Mouse (Mus musculus): Measurements from ENCODE around the gene Npas3. TPM values are rescaled to one million over a fixed set of nuclear protein-coding genes. Genes with fewer than 3 reads are reported as not detected.
A peak's percentile ranks its signal among the peaks of the same experiment; 100 is the strongest.

Gene Npas3
- total and polyA plus RNA-seq, 2 experiments from 2014 or later: 16.6 to 28.3 TPM

GRCm38 (mm10) chr12:53677091-53677630 is 428.7 kb downstream of the Npas3 start:
- no peak for DNase-seq
- Histone ChIP-seq H3K27me3 (ENCODE audit: insufficient read depth, low read length) (no peaks in the 10 kb centered on the region), H3K4me2 (ENCODE audit: low read depth) (no peak overlapping the region), H3K4me1 (ENCODE audit: insufficient read depth) (no peaks in the 10 kb centered on the region), H3K27ac (ENCODE audit: low read depth, low read length) (no peak overlapping the region), H3K4me3 (ENCODE audit: low read depth, low read length) (no peak overlapping the region), H3K9ac (no peak overlapping the region), H3K9me3 (ENCODE audit: low read length) (no peaks in the 10 kb centered on the region), H3K36me3 (ENCODE audit: insufficient read depth) (no peaks in the 10 kb centered on the region)
- WGBS: 56% methylated on average over 3 of the region's 3 CpGs
- TF ChIP-seq CTCF (IDR thresholded peaks at IDR 0.05; ENCODE audit: low read depth): no peak
- ATAC-seq: no peak

GRCm38 (mm10) chr12:53678166-53678565 is 429.7 kb downstream of the Npas3 start:
- H3K36me3 ChIP-seq (ENCODE audit: insufficient read depth): no peaks in the 10 kb centered on the region
- no peaks in the 10 kb centered on the region for H3K9me3 ChIP-seq (ENCODE audit: low read length)
- no peak for TF ChIP-seq CTCF (IDR thresholded peaks at IDR 0.05; ENCODE audit: low read depth)
- H3K4me3 ChIP-seq (ENCODE audit: low read depth, low read length): no peak overlapping the region
- H3K4me2 ChIP-seq (ENCODE audit: low read depth): no peak overlapping the region
- WGBS: 24% methylated on average over 3 of the region's 3 CpGs
- no peaks in the 10 kb centered on the region for H3K4me1 ChIP-seq (ENCODE audit: insufficient read depth)
- no peak for DNase-seq
- no peak for ATAC-seq
- H3K27me3 ChIP-seq (ENCODE audit: insufficient read depth, low read length): no peaks in the 10 kb centered on the region
- H3K9ac ChIP-seq: no peak overlapping the region
- H3K27ac ChIP-seq (ENCODE audit: low read depth, low read length): no peak overlapping the region

- Histone ChIP-seq H3K4me2 (ENCODE audit: low read depth) (no peak overlapping the region), H3K36me3 (ENCODE audit: insufficient read depth) (no peaks in the 10 kb centered on the region), H3K4me1 (ENCODE audit: insufficient read depth) (no peaks in the 10 kb centered on the region), H3K4me3 (ENCODE audit: low read depth, low read length) (no peak overlapping the region), H3K27ac (ENCODE audit: low read depth, low read length) (no peak overlapping the region), H3K9me3 (ENCODE audit: low read length) (no peaks in the 10 kb centered on the region), H3K27me3 (ENCODE audit: insufficient read depth, low read length) (no peaks in the 10 kb centered on the region), H3K9ac (no peak overlapping the region)
- 94% methylated on average over 4 of the region's 4 CpGs for WGBS
- no peak for ATAC-seq
- no peak for DNase-seq
- no peak for TF ChIP-seq CTCF (IDR thresholded peaks at IDR 0.05; ENCODE audit: low read depth)
Observed at GRCm38 (mm10) chr12:53679161-53679560, 430.7 kb downstream of the Npas3 start.

GRCm38 (mm10) chr12:53680501-53680900 is 432.0 kb downstream of the Npas3 start:
- no peak for ATAC-seq
- no peak overlapping the region for H3K4me3 ChIP-seq (ENCODE audit: low read depth, low read length)
- H3K4me2 ChIP-seq (ENCODE audit: low read depth): no peak overlapping the region
- H3K36me3 ChIP-seq (ENCODE audit: insufficient read depth): no peaks in the 10 kb centered on the region
- no peak overlapping the region for H3K27ac ChIP-seq (ENCODE audit: low read depth, low read length)
- no peaks in the 10 kb centered on the region for H3K27me3 ChIP-seq (ENCODE audit: insufficient read depth, low read length)
- H3K4me1 ChIP-seq (ENCODE audit: insufficient read depth): no peaks in the 10 kb centered on the region
- WGBS: 47% methylated on average over 3 of the region's 3 CpGs
- TF ChIP-seq CTCF (IDR thresholded peaks at IDR 0.05; ENCODE audit: low read depth): no peak
- no peak overlapping the region for H3K9ac ChIP-seq
- no peak for DNase-seq
- H3K9me3 ChIP-seq (ENCODE audit: low read length): no peaks in the 10 kb centered on the region

- peak; percentile 28 for TF ChIP-seq CTCF (IDR thresholded peaks at IDR 0.05; ENCODE audit: low read depth)
- no peak overlapping the region for H3K9ac ChIP-seq
- no peak overlapping the region for H3K4me2 ChIP-seq (ENCODE audit: low read depth)
- no peaks in the 10 kb centered on the region for H3K27me3 ChIP-seq (ENCODE audit: insufficient read depth, low read length)
- no peak for ATAC-seq
- no peak overlapping the region for H3K4me3 ChIP-seq (ENCODE audit: low read depth, low read length)
- no peaks in the 10 kb centered on the region for H3K9me3 ChIP-seq (ENCODE audit: low read length)
- no peaks in the 10 kb centered on the region for H3K36me3 ChIP-seq (ENCODE audit: insufficient read depth)
- H3K4me1 ChIP-seq (ENCODE audit: insufficient read depth): no peaks in the 10 kb centered on the region
- H3K27ac ChIP-seq (ENCODE audit: low read depth, low read length): no peak overlapping the region
- no peak for DNase-seq
- 60% methylated on average over 3 of the region's 3 CpGs for WGBS
Observed at GRCm38 (mm10) chr12:53682036-53682435, 433.6 kb downstream of the Npas3 start.

GRCm38 (mm10) chr12:53692471-53692870 is 444.0 kb downstream of the Npas3 start:
- Histone ChIP-seq H3K27me3 (ENCODE audit: insufficient read depth, low read length) (no peaks in the 10 kb centered on the region), H3K27ac (ENCODE audit: low read depth, low read length) (no peak overlapping the region), H3K9me3 (ENCODE audit: low read length) (no peaks in the 10 kb centered on the region), H3K4me1 (ENCODE audit: insufficient read depth) (no peaks in the 10 kb centered on the region), H3K36me3 (ENCODE audit: insufficient read depth) (no peaks in the 10 kb centered on the region), H3K4me3 (ENCODE audit: low read depth, low read length) (no peak overlapping the region), H3K4me2 (ENCODE audit: low read depth) (no peak overlapping the region), H3K9ac (no peak overlapping the region)
- WGBS: 62% methylated on average over 4 of the region's 4 CpGs
- ATAC-seq (no peak), DNase-seq (peak; percentile 32)
- no peak for TF ChIP-seq CTCF (IDR thresholded peaks at IDR 0.05; ENCODE audit: low read depth)

- H3K27me3 ChIP-seq (ENCODE audit: insufficient read depth, low read length): no peaks in the 10 kb centered on the region
- no peak overlapping the region for H3K27ac ChIP-seq (ENCODE audit: low read depth, low read length)
Observed at GRCm38 (mm10) chr12:53694346-53694745, 445.9 kb downstream of the Npas3 start.

More at GRCm38 (mm10) chr12:53694346-53694745, 445.9 kb downstream of the Npas3 start:
- H3K9ac ChIP-seq: no peak overlapping the region
- H3K4me1 ChIP-seq (ENCODE audit: insufficient read depth): no peaks in the 10 kb centered on the region
- no peak overlapping the region for H3K4me3 ChIP-seq (ENCODE audit: low read depth, low read length)
- peak; percentile 26 for DNase-seq
- 57% methylated on average over 4 of the region's 4 CpGs for WGBS
- no peak overlapping the region for H3K4me2 ChIP-seq (ENCODE audit: low read depth)
- ATAC-seq: no peak
- no peak for TF ChIP-seq CTCF (IDR thresholded peaks at IDR 0.05; ENCODE audit: low read depth)
- no peaks in the 10 kb centered on the region for H3K36me3 ChIP-seq (ENCODE audit: insufficient read depth)
- no peaks in the 10 kb centered on the region for H3K9me3 ChIP-seq (ENCODE audit: low read length)

Data from forebrain, postnatal 0 days (tissue).